Mouse (Mus musculus): ENCODE measurements around the gene Neurod2. TPM values are rescaled to one million over a fixed set of nuclear protein-coding genes. Genes with fewer than 3 reads are reported as not detected.

Gene Neurod2
- not detected in 2 replicates for total RNA-seq (2015; ENCODE audit: low replicate concordance)
- total RNA-seq (2017; ENCODE audit: low replicate concordance) = not detected in 2 replicates

DNA sequence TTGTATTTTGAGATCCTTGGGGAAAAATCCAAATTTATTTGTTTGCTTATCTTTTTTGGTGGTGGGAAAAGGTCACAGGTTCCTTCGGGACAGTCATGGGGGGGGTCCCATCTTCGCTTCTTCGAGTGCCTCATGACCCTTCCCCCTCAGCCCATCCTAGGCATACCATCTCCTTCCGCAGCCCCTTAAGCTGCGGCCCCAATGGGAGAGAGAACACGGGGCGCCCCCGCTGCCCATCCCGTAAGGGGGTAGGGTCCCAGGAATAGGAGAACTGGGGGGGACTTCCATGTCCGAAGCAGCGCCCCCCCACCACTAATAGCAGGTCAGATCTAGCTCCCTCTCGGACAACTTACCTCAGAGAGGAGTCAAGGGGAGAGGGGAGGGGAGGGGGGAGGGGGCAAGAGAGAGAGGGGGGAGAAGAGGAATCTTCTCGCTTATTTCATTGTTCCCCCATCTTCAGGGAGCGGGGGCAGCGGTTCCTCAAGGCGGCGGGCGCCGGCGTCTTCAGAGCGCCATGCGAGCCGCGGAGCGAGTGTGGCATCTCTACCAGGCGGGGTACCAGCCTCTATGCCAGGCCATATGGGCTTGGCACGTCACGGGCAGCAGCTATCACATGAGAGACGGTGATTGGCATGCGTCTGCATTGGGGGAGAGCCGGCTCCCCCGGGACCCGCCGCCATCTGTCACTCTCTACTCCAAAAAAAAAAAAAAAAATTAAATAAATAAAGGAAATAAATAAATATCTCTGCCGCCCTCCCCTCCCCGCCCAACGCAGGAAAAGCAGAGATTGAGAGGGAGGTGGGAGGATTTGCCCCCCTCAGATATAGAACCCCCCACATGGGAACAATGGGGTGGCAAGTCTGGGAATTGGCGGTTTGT lies at the start of gene Neurod2:
TSS of gene Neurod2 (minus strand) at position 568 of the 879 bp plus-strand sequence.
- ATAC-seq (replicated peaks; ENCODE audit: low FRiP score, poor library complexity, severe bottlenecking) = no peak

DNA sequence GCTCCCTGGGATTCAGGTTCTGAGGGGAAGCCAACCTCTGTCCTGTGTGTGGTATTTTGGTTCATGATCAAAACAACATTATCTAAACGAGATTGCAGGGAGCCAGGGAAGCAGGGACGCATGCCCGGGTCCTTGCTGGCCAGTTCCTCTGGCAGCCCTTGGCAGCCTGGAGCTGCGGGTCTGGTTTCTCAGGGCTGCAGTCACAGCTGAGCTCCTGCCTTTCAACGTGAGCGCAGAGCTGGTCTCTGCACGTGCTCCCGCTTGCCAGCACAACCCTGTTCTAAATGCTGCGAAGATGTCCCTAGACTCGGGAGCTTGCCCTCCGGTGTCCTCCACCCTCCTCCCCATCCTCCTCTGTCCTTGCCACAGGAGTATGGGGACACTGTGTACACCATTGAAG lies 48.3 kb upstream of the Neurod2 start:
- no peak for ATAC-seq (replicated peaks; ENCODE audit: low FRiP score, poor library complexity, severe bottlenecking)

DNA sequence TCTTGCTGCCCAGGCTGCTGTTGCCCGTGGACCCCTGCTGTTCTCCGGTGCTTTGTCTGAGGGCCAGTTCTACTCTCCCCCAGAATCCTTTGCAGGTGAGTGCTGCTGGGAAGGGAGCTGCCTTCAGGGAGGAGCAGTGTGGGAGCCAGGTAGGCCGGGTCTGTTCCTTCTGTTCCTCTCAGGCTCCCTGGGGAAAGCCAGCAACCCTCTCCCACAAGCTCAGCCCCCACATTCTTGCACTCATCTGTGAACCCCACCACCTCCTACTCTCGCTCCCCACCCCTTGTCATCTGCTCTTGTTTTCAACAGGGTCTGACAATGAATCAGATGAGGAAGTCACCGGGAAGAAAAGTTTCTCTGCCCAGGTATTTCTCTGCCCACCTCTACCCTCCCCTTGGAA lies 47.3 kb upstream of the Neurod2 start:
- no peak for ATAC-seq (replicated peaks; ENCODE audit: low FRiP score, poor library complexity, severe bottlenecking)

DNA sequence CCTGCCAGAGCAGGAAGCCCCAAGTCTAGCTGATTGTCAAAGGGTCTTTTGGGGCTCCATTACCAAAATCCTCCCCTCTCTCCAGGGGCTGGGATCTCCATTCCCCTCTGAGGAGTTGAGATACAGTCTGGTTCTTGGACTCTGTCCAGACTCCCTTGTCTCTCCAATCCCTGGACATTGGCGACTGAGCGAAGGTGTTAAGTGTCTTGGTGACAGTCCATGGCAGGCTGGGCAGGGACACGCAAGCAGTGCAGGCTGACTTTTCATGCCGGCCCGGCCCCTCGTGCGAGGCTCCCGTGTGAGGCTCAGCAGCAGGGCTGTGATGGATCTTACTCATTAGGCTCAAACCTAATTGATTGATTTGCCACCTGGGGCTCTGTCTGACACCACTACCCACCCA lies 44.8 kb upstream of the Neurod2 start:
- no peak for ATAC-seq (replicated peaks; ENCODE audit: low FRiP score, poor library complexity, severe bottlenecking)

DNA sequence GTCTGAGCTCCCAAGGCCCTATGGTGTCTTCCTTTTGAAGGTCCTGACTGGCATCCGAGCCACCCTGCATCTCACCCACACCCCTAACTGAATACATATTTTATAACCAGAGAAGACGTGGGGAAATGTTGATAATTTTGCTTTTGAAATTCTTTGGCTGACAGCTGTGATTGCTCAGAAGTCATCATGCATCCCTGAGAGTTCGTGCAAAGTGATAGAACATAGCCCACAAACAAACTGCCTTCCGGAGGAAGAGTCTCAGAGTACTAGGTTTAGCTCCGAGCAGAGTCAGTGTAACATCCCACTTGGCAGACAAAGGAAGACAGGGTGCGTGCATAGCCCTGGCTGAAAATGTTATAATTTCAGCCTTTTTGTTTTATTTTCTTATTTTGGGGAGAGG lies 43.8 kb upstream of the Neurod2 start:
- no peak for ATAC-seq (replicated peaks; ENCODE audit: low FRiP score, poor library complexity, severe bottlenecking)

DNA sequence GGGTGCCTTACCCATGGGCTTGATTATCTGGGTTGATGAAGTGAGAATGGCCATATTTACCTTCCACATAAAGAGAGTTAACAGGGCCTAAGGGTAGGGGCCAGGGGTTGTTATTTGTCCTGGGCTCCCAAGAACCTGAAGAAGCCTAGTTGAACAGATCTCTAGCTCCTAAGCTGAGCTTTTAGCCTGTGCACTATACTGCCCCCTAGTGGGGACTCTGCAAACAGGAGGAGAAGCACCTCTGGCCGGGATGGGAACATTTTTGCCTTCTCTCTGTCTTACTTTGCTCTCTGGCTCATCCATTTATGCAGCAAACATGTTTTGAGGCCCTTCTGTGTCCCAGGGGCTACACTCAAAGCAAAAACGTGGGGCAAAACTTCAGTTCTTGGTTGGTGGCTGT lies 43.0 kb upstream of the Neurod2 start:
- peak; percentile 64 for ATAC-seq (replicated peaks; ENCODE audit: low FRiP score, poor library complexity, severe bottlenecking)

DNA sequence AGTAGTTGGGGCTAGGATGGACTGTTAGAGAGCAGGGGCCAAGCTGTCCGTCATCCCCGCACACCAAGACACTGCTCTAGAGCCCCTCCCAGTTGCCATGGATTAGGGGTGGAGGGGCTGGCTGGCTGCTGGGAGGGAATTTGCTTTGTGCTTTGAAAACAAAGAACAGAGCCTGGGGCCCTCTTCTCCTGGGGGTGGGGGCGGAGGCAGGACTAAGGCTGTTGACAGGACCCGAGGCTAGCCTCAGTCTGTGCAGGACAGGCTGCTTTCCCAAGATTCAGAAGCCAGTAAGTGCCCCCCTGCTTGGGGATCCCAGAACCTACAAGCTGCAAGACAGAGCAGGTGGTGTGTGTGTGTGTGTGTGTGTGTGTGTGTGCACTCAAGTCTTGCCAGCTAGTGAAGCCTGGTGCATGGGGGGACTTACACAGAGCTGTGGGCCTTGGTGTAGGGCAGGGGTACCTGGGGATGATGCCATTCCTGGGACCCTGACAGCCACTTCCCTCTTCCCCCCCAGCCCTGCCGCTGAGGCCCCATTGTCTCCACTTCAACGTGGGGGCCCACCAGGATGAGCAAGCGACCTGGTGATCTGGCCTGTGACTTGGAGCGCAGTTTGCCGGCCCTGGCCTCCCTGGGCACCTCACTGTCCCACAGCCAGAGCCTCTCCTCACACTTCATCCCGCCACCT lies 42.2 kb upstream of the Neurod2 start:
- ATAC-seq (replicated peaks; ENCODE audit: low FRiP score, poor library complexity, severe bottlenecking) = 0 out of 2 replicates have a peak, but pooled peaks have one; percentile 6

DNA sequence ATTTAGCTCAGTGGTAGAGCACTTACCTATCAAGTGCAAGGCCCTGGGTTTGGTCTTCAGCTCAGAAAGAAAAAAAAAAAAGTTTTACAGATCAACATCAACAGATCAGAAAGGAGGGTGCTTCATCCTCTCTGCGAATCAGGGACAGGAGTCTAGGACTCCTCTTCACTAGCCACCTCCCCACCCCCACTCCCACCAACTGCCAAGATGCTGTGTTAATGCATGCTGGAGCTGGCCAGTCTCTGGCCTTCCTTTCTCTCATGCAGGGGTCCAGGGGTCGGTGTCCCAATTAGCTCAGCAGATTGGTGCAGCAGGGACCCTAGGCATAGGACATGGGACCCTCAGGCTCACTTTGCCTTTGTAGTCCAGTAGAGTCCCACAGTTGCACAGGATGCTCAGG lies 41.1 kb upstream of the Neurod2 start:
- ATAC-seq (replicated peaks; ENCODE audit: low FRiP score, poor library complexity, severe bottlenecking) = no peak

DNA sequence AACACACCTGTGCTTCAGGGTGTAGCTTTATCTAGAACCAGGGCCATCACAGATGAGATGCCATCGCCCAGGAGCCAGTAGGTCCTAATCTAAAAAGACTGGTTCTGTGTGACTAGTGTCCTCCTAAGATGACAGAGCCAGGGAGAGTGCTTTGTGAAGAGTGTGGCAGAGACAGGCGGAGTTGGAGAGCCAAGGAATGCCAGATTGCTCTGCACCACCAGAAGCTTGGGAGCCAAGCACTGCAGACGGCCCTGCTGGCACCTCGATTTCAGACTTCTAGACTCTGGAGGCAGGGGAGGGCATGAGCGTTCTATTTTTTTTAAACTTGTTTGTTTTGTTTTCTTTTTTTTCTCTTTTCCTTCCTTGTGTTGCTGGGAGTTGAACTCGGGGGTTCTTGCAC lies 39.9 kb upstream of the Neurod2 start:
- ATAC-seq (replicated peaks; ENCODE audit: low FRiP score, poor library complexity, severe bottlenecking) = no peak

DNA sequence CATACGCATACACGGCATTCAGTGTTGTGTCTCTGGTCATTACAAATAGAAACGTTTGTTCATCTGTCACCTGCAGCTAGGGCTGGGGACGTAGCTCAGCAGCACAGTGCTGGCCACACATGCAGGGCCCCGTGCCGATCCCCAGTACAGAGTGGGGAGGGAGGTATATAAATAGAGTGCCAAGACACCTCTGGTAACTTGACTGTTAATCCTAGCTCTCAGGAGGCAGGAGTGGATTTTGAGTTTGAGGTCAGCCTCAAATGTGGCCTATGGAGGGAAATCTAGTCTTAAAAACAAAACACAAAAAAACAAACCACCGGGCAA lies 38.4 kb upstream of the Neurod2 start:
- ATAC-seq (replicated peaks; ENCODE audit: low FRiP score, poor library complexity, severe bottlenecking) = no peak

DNA sequence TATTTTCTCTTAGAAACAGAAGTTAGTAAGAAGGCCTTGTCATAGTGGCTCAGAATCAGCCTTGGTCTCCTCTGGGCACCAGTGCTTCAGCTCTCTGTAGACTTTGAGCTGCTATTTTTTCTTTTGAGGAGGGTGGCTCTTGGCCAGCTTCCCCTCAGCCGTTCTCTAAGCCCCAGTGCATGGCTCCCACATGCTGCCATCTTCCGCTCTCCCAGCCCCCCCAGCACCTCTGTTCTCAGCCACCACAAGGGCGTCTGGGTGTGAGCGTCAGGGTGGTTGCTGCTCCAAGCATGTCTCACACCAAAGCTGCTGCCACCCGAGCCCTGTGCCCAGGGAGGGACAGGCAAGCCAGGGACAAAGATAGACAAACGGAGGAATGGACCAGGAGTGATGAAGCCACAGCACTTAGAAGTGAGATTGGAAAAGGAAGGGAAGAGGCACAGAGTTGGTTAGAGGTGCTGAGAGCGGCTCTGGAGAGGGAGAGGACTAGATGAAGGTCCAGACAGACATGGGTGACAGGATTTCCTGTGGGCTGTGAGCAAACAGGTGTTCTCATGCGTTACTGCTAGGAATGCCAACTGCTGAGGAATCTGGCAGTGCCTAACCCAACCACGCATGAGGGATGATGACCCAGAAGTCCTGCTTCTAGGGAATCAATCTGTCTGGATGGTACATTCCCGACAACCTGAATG lies 37.9 kb upstream of the Neurod2 start:
- no peak for ATAC-seq (replicated peaks; ENCODE audit: low FRiP score, poor library complexity, severe bottlenecking)

DNA sequence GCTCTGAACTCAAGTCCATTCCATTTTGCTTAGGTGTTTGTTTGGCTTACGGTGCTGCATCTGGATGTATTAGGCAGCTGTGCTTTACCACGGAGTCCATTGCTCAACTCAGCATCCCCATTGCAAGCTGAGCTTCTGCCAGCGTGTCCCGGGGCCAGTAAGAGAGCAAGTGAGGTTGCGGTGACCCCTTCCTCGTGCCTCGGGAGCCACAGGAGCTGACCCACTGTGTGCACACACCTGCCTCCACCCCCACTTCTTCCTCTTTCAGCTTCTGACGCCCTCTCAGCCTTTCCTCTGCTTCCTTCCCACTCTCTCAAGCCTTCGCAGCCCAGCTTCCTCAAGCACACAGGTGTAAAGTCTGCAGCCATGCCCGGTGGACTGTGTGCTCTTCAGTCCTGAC lies 36.8 kb upstream of the Neurod2 start:
- ATAC-seq (replicated peaks; ENCODE audit: low FRiP score, poor library complexity, severe bottlenecking) = no peak

DNA sequence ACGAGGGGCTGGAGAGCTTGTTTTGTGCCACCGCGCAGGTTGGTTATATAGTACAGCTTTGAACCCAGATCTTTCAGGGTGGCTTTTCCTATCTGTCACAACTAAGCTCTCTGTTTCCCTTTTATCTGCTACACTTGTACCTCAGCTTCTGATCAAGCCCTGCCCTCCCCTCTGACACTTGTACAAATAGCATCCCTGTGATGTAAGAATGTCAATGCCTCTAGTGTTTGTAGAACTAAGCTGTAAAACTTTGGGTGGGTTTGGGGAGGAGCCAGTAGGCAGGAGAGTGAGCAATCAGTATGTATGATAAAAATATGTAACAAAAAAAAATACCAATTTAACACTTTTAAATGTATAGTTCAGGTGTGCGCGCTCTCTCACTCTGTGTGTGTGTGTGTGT lies 35.0 kb upstream of the Neurod2 start:
- ATAC-seq (replicated peaks; ENCODE audit: low FRiP score, poor library complexity, severe bottlenecking) = no peak

DNA sequence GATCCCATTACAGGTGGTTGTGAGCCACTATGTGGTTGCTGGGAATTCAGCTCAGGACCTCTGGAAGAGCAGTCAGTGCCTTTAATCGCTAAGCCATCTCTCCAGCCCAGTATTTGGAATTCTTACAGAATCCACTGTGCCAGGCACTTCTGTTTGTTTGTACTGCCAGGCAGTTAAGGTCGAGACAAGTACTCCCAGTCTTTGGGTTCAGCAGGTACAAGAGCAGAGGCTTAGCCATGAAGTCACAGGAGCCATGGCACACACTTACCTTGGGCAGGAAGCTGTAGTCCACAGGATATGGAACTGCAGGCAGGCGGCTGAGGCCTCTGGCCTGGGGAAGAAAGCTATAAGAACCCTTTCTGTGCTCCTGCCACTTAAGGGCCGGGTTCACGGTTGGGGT lies 34.4 kb upstream of the Neurod2 start:
- no peak for ATAC-seq (replicated peaks; ENCODE audit: low FRiP score, poor library complexity, severe bottlenecking)

DNA sequence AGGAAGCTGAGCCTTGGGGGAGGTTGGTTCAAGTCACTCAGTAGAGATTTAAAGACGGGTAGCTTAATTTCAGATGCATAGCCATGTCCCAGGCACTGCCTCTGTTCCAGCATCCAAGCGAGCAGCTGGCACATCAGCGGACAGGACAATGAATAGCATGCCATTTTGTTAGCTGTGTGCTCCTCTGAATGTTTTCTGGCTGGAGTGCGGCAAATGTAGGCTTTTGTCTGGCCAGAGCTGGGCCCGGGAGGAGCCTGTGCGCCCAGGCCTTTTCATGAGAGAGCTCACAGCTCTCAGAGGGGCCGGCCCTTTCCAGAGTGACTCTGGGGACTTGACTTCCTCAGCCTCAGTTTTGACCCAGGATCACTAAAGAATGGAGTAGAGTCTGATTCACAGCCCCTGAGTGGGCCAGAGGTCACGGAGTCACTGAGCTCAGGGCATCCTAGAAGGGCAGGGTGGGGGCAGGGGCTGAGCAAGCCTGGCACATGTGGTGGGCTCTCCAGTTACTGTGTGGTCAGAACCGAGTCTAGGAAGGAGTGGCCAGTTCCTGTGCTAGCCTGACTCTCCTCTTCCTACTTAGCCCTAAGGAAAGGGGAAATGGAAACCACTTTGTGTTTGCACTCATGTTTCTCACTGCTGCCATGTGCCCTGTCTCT lies 31.5 kb upstream of the Neurod2 start:
- no peak for ATAC-seq (replicated peaks; ENCODE audit: low FRiP score, poor library complexity, severe bottlenecking)

DNA sequence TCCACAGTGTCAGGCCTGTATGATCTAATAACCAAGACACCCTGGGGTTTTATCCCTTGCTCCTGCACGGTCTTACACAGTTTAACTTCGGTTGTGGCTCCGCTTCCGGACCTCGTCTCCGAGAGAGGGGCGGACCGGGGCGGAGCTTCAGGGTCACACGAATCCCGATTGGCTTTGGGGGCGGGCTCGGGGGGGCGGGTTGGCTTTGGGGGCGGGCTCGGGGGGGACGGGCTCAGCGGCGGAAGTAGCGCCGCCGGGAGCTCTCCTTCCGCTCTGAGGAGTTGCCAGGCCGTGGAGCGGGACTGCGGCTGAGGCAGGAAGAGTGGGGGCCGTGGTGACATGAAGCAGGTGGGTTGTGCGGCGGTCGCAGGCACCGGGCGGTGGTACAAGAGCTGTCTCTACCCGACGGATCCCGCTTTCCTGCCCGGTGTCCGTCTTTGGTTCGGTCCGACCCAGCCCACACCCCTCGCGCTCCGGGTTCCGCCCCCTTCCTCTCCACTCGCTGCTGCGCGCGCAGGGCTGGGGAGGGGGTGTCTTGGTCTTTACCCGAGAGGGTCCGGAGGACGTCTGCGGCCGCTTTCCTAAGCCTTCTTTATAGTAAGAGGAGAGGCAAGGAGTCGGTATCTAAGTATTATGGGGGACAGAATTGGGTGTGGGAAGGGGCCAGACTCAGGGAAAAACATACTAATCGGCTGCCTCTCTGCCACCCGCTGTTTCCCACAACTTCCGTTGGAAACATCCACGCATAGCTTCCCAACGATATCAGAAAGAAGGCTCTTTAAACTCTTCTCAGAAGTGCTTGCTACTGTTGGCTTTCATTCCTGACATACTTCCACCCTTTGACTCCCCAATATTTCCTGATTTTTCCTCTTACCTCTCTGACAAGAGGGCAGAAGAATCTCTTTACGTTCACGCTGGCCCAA lies 29.0 kb upstream of the Neurod2 start, which contains the start of gene Stard3:
TSS of gene Stard3 (plus strand) at position 208 of the 923 bp plus-strand sequence.
- ATAC-seq (replicated peaks; ENCODE audit: low FRiP score, poor library complexity, severe bottlenecking) = peak; percentile 86

DNA sequence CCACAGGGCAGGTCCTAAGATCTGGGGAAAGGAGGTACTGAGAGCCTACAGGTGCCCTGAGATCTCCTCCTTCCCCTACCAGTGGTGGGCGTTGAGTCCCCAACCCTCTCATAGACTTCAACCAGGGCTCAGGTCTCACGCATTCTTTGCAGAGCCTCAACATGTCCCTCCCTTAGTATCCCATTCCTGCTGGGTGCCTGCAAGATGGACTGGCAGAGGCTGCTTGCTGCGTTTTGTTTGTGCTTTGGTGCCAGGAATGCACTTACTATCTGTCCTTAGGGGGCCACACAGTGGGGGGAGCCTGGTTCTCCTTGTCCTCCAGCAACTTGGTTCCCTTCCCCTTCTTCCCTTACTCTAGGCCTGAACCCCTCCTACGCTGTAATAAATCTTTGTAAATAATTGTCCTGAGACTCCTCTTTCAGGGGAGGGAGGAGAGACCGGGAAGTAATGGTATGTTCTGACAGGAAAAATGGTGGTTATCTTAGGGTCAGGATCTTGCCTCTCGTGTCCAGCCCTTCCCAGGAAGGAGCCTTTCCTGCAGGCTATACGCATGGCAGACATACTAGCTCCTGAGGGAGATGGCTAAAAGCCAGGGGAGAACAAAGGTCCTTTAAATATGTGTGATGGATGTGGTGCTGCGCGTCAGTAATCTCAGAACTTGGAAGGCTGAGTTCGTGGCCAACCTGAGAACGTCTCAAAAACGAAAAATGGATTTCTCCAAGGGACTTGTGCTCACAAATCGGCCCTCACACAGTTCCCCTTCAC lies 28.1 kb upstream of the Neurod2 start:
- ATAC-seq (replicated peaks; ENCODE audit: low FRiP score, poor library complexity, severe bottlenecking) = peak; percentile 13

DNA sequence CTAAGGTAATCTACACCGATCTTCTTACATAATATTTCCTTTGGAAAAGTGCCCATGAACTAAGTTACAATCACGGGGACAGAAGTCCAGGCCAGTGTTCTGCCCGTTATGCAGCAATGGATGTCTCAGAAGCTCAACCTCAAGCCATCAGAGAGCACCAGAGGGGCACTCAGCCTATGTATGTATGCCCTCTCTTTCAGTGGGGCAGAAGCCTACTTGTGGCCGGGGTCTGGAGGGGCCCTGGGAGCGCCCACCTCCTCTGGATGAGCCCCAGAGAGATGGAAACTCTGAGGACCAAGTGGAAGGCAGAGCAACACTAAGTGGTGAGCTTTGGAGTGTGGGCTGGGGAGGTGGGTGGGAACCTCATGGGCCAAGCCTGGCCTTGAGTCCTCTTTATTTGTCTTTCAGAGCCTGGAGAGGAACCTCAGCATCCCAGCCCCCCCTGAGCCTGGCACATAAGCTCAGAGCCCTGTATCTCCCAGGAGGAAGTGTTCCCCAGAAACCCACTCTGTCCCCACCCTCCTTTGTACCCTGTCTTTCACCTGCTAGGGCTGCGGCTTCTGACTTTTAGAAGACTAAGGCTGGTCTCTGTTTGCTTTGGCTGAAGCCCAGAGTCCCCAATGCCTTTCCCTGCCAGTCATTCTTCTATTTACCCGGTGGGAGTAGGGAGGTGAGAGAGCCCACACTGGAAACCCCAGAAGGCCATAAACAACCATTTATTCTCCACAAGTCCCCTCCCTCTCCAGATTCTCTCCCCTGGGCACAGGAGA lies 27.4 kb upstream of the Neurod2 start:
- ATAC-seq (replicated peaks; ENCODE audit: low FRiP score, poor library complexity, severe bottlenecking) = no peak

All from erythroid progenitor cell, adult 5-6 weeks (primary cell).